Mouse (Mus musculus) erythroblast, adult 5-6 weeks (primary cell): ENCODE data around the gene Ash1l. TPM values are rescaled to one million over a fixed set of nuclear protein-coding genes. Genes with fewer than 3 reads are reported as not detected.

Experiments
- total RNA-seq, 2 experiments: library from RNA; stranded (forward) in 1 of 2; stranded (reverse) in 1 of 2; fragments of 150-400 nt in 1 of 2; fragments of 200-764, 138-1000 nt in 1 of 2; gene quantifications; 2 replicates each; pipeline versions ENCODE4 v1.2.3 to v1.2.4; 2015 to 2017; ENCODE audit warnings: low replicate concordance in 2 of 2

Gene Ash1l
- total RNA-seq, 2 experiments from 2014 or later, result 18.2 to 22.5 TPM

Other genes starting within 250 kb of the Ash1l start
- gene Rit1, start 233.8 kb upstream of the Ash1l start, total RNA-seq (2015; ENCODE audit: low replicate concordance), result 99.9 and 111 TPM in 2 replicates
- gene Rit1, start 233.8 kb upstream of the Ash1l start, total RNA-seq (2017; ENCODE audit: low replicate concordance), result 90.6 and 102 TPM in 2 replicates
- gene Syt11, start 175.5 kb upstream of the Ash1l start, total RNA-seq (2015; ENCODE audit: low replicate concordance), result 0.19 TPM in 1 of 2 replicates, not detected in the other
- 0.85 TPM in 1 of 2 replicates, not detected in the other for gene Syt11, start 175.5 kb upstream of the Ash1l start, total RNA-seq (2017; ENCODE audit: low replicate concordance)
- gene Gon4l, start 115.4 kb upstream of the Ash1l start, total RNA-seq (2015; ENCODE audit: low replicate concordance), result 5.6 and 6.7 TPM in 2 replicates
- gene Gon4l, start 115.4 kb upstream of the Ash1l start, total RNA-seq (2017; ENCODE audit: low replicate concordance), result 13.5 and 20.4 TPM in 2 replicates
- gene Msto1, start 36.6 kb upstream of the Ash1l start, total RNA-seq (2015; ENCODE audit: low replicate concordance), result 2.3 and 3.7 TPM in 2 replicates
- 2.5 and 5.2 TPM in 2 replicates for gene Msto1, start 36.6 kb upstream of the Ash1l start, total RNA-seq (2017; ENCODE audit: low replicate concordance)
- gene Dap3, start 559 bp downstream of the Ash1l start, total RNA-seq (2015; ENCODE audit: low replicate concordance), result 40.2 and 46.2 TPM in 2 replicates
- gene Dap3, start 559 bp downstream of the Ash1l start, total RNA-seq (2017; ENCODE audit: low replicate concordance), result 27.0 and 28.7 TPM in 2 replicates
- gene Rusc1, start 142.7 kb downstream of the Ash1l start, total RNA-seq (2015; ENCODE audit: low replicate concordance), result 0.38 and 2.5 TPM in 2 replicates
- 1.6 and 5.6 TPM in 2 replicates for gene Rusc1, start 142.7 kb downstream of the Ash1l start, total RNA-seq (2017; ENCODE audit: low replicate concordance)
- not detected in 2 replicates for gene Gm43738, start 150.5 kb downstream of the Ash1l start, total RNA-seq (2015; ENCODE audit: low replicate concordance)
- not detected in 2 replicates for gene Gm43738, start 150.5 kb downstream of the Ash1l start, total RNA-seq (2017; ENCODE audit: low replicate concordance)
- gene Fdps, start 151.3 kb downstream of the Ash1l start, total RNA-seq (2015; ENCODE audit: low replicate concordance), result 17.1 and 33.6 TPM in 2 replicates
- gene Fdps, start 151.3 kb downstream of the Ash1l start, total RNA-seq (2017; ENCODE audit: low replicate concordance), result 30.1 and 47.8 TPM in 2 replicates
- 22.5 and 23.4 TPM in 2 replicates for gene Pklr, start 185.5 kb downstream of the Ash1l start, total RNA-seq (2015; ENCODE audit: low replicate concordance)
- 5.6 and 5.7 TPM in 2 replicates for gene Pklr, start 185.5 kb downstream of the Ash1l start, total RNA-seq (2017; ENCODE audit: low replicate concordance)
- gene Hcn3, start 209.6 kb downstream of the Ash1l start, total RNA-seq (2015; ENCODE audit: low replicate concordance), result not detected in 2 replicates
- 1.3 TPM in 1 of 2 replicates, not detected in the other for gene Hcn3, start 209.6 kb downstream of the Ash1l start, total RNA-seq (2017; ENCODE audit: low replicate concordance)
- 16.3 and 37.9 TPM in 2 replicates for gene Clk2, start 214.2 kb downstream of the Ash1l start, total RNA-seq (2015; ENCODE audit: low replicate concordance)
- gene Clk2, start 214.2 kb downstream of the Ash1l start, total RNA-seq (2017; ENCODE audit: low replicate concordance), result 24.4 and 47.4 TPM in 2 replicates
- 20.3 and 24.0 TPM in 2 replicates for gene Scamp3, start 226.9 kb downstream of the Ash1l start, total RNA-seq (2015; ENCODE audit: low replicate concordance)
- 3.5 and 5.8 TPM in 2 replicates for gene Scamp3, start 226.9 kb downstream of the Ash1l start, total RNA-seq (2017; ENCODE audit: low replicate concordance)
- 3.3 and 18.6 TPM in 2 replicates for gene Fam189b, start 232.5 kb downstream of the Ash1l start, total RNA-seq (2015; ENCODE audit: low replicate concordance)
- 1.8 TPM in 1 of 2 replicates, not detected in the other for gene Fam189b, start 232.5 kb downstream of the Ash1l start, total RNA-seq (2017; ENCODE audit: low replicate concordance)